Mouse (Mus musculus) midbrain, embryonic 15.5 days (tissue): ENCODE measurements at regions not wholly inside any gene's neighbourhood (a gene's known extent, or its start where the extent isn't known, plus 50 kb on each side); places are given as distances from the start of the nearest gene placed in this dataset.
A peak's percentile ranks its signal among the peaks of the same experiment; 100 is the strongest.

Experiments
- ATAC-seq: fragments of 200-750 bp; cut with Nextera tagmentation; replicated peaks from 2 replicates; pipeline ENCODE4 v1.8.0; 2017; ENCODE audit warnings: moderate TSS enrichment
- H3K27ac ChIP-seq: fragments of 300-500 bp; sonication (generic); 2 replicates; pipeline ENCODE4 v1.5.1; 2015; ENCODE audit warnings: mild to moderate bottlenecking, inconsistent platforms
- H3K27me3 ChIP-seq: fragments of 300-500 bp; sonication (generic); replicated peaks from 2 replicates; pipeline ENCODE4 v1.6.1; 2015; ENCODE audit warnings: inconsistent platforms
- H3K36me3 ChIP-seq: fragments of 300-500 bp; sonication (generic); replicated peaks from 2 replicates; pipeline ENCODE4 v1.6.1; 2015; ENCODE audit warnings: inconsistent platforms
- H3K4me1 ChIP-seq: fragments of 300-500 bp; sonication (generic); 2 replicates; pipeline ENCODE4 v1.6.1; 2015; ENCODE audit warnings: inconsistent platforms
- H3K4me2 ChIP-seq: fragments of 300-500 bp; sonication (generic); 2 replicates; pipeline ENCODE4 v1.6.1; 2015; ENCODE audit warnings: inconsistent platforms, mild to moderate bottlenecking, moderate library complexity
- H3K4me3 ChIP-seq: fragments of 300-500 bp; sonication (generic); 2 replicates; pipeline ENCODE4 v1.5.1; 2015; ENCODE audit warnings: mild to moderate bottlenecking, inconsistent platforms
- H3K9ac ChIP-seq: fragments of 300-500 bp; sonication (generic); 2 replicates; pipeline ENCODE4 v1.6.1; 2015; ENCODE audit warnings: mild to moderate bottlenecking, inconsistent platforms
- H3K9me3 ChIP-seq: fragments of 300-500 bp; sonication (generic); 2 replicates; pipeline ENCODE4 v1.6.1; 2016; ENCODE audit warnings: inconsistent platforms
- WGBS: fragments of 180-500 bp; shearing (Covaris S2); methylation state at CpG from one replicate; pipeline ENCODE4 v1.1.7; 2015; ENCODE audit warnings: mixed read lengths; 5-methylcytosine and 5-hydroxymethylcytosine counted together

DNA sequence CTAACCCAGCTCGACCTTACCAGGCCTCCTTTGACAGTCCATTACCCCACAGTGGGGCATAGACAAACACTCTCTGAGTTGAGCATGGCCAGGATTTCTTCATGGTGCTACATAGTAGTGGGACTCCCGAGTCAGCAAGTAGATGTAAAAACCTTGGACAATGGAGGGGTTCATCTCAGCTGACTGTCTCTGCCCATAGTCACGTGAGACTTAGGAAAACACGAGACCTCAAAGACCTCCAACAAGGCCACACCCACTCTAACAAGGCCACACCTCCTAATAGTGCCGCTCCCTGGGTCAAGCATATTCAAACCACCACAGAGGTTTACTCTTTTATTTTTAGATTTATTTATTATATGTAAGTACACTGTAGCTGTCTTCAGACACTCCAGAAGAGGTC, 52.5 kb upstream of the Cldn24 start:
- WGBS: 88% methylated on average over 5 of the region's 5 CpGs
- Histone ChIP-seq H3K9me3 (no peaks in the 10 kb centered on the region), H3K4me3 (no peak overlapping the region), H3K4me2 (no peak overlapping the region), H3K4me1 (no peaks in the 10 kb centered on the region), H3K27me3 (no peaks in the 10 kb centered on the region), H3K27ac (no peak overlapping the region), H3K9ac (no peak overlapping the region), H3K36me3 (no peaks in the 10 kb centered on the region)
- no peak for ATAC-seq

DNA sequence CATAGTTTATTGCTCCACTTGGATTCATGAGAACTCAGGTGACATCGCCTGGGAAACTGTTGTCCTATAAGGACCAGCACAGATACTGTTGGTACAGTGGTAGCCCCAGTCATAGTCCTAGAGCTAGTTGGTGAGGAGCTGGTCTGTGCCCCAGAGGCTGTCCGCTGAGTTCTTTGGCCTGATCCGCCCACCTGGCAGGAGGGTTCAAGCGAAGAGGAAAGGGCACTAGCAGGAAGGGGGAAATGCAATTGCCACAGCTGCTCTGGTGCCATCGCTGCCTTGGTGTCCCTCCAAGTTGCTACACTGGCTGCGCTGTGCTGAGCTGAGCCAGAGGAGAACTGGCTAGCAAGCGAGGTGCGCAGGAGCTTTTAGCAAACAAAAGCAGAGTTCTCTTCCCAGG, 53.2 kb upstream of the Cldn24 start:
- H3K27ac ChIP-seq: no peak overlapping the region
- H3K27me3 ChIP-seq: no peaks in the 10 kb centered on the region
- H3K9me3 ChIP-seq: no peaks in the 10 kb centered on the region
- ATAC-seq: no peak
- 89% methylated on average over 8 of the region's 8 CpGs for WGBS
- no peak overlapping the region for H3K9ac ChIP-seq
- no peak overlapping the region for H3K4me2 ChIP-seq
- H3K4me3 ChIP-seq: no peak overlapping the region
- peaks cover 3% of the 10 kb centered on the region; the same call in 1 of the 2 replicates for H3K4me1 ChIP-seq
- no peaks in the 10 kb centered on the region for H3K36me3 ChIP-seq

DNA sequence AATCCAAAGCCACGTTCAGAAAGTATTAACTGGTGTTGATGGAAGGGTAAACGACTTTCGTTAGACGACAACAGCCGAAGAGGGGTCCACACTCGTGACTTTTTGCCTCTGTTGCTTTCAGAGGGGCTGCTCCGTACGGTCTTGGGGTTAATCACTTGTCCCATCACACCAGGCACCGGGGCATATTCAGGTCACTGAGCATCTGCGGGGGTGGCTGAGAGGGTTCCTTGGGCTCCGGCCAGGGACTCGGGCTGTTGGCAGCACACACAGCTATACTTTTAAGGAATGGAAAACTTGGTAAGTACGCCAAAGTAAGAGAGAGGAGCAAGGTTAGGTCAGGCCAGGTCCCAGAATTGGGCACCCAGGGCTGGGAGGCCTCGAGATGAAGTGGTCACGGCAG, 50.7 kb upstream of the Cdkn2aip start:
- Histone ChIP-seq H3K4me2 (0 out of 2 replicates have a peak overlapping the region, but pooled peaks have one; percentile 28), H3K27me3 (0 out of 2 replicates have a peak, but pooled peaks cover 4% of the 10 kb centered on the region), H3K9me3 (no peaks in the 10 kb centered on the region), H3K27ac (no peak overlapping the region), H3K9ac (no peak overlapping the region), H3K4me3 (no peak overlapping the region), H3K36me3 (no peaks in the 10 kb centered on the region), H3K4me1 (peaks cover 9% of the 10 kb centered on the region)
- WGBS: 48% methylated on average over 15 of the region's 15 CpGs
- ATAC-seq: no peak

DNA sequence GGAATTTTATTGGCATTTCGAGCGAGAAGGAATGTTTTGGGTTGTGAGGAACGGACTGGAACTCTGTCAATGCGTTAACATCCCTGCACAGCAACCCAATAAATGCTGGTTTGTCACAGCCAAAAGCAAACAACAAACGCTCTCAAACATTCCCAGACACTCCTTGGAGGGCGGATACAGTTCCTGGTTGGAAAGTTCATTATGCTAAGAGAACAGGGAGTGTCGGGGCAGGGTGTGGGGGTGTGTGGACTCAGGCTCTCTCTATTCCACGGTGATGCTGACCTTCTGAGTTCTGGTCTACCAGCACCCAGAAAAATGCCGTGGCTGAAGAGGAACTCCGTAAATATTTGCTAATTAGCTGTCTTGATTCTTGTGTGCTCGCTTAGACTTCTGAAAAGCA, 50.3 kb upstream of the Cdkn2aip start:
- Histone ChIP-seq H3K4me3 (no peak overlapping the region), H3K9me3 (no peaks in the 10 kb centered on the region)

More for the DNA sequence above, 50.3 kb upstream of the Cdkn2aip start:
- 40% methylated on average over 11 of the region's 11 CpGs for WGBS
- Histone ChIP-seq H3K36me3 (no peaks in the 10 kb centered on the region), H3K4me1 (peaks cover 9% of the 10 kb centered on the region), H3K9ac (no peak overlapping the region), H3K27ac (no peak overlapping the region), H3K4me2 (peak overlapping the region; percentile 28), H3K27me3 (0 out of 2 replicates have a peak, but pooled peaks cover 4% of the 10 kb centered on the region)
- ATAC-seq: no peak
